Mouse (Mus musculus) heart, postnatal 10 days (tissue): Measurements from ENCODE around the gene Iqgap2. TPM values are rescaled to one million over a fixed set of nuclear protein-coding genes. Genes with fewer than 3 reads are reported as not detected.

Experiments
- DNase-seq, 2 experiments: peaks; one replicate each; pipeline ENCODE4 v3.0.0; 2021
- intact Hi-C: fragments of 180-260 bp; cut with DNase I; formaldehyde crosslinking; loops from one replicate; pipeline ENCODE4 v1.15.1; 2025
- total RNA-seq, 2 experiments: library from RNA; stranded (reverse); gene quantifications; 2 replicates each; pipeline ENCODE4 v1.2.3; 2021

Iqgap2 gene
- total RNA-seq, 2 experiments from 2014 or later: 2.3 to 3.1 TPM

GRCm38 (mm10) chr13:95888170-95888569 lies 3.6 kb downstream of the Iqgap2 start:
- intact Hi-C loops: no loop called here
- no peak for DNase-seq

GRCm38 (mm10) chr13:95887375-95887774 lies 4.3 kb downstream of the Iqgap2 start:
- intact Hi-C loops: no loop called here
- no peak for DNase-seq

- DNase-seq: no peak
- intact Hi-C loops: no loop called here
These were observed 7.3 kb downstream of the Iqgap2 start for GRCm38 (mm10) chr13:95884455-95884854.

- DNase-seq: no peak
- intact Hi-C loops: no loop called here
These were observed 9.7 kb downstream of the Iqgap2 start for GRCm38 (mm10) chr13:95882001-95882400.

GRCm38 (mm10) chr13:95881427-95881826 lies 10.3 kb downstream of the Iqgap2 start:
- no peak for DNase-seq
- intact Hi-C loops: no loop called here

GRCm38 (mm10) chr13:95880633-95881032 lies 11.1 kb downstream of the Iqgap2 start:
- intact Hi-C loops: no loop called here
- no peak for DNase-seq

GRCm38 (mm10) chr13:95871993-95872392 lies 19.7 kb downstream of the Iqgap2 start:
- intact Hi-C loops: no loop called here
- no peak for DNase-seq

- no peak for DNase-seq
- intact Hi-C loops: no loop called here
These were observed 21.1 kb downstream of the Iqgap2 start for GRCm38 (mm10) chr13:95870626-95871025.

GRCm38 (mm10) chr13:95868896-95869540 lies 22.7 kb downstream of the Iqgap2 start:
- intact Hi-C loops: no loop called here

GRCm38 (mm10) chr13:95862201-95862600 lies 29.5 kb downstream of the Iqgap2 start:
- DNase-seq: no peak
- intact Hi-C loops: no loop called here

More at GRCm38 (mm10) chr13:95868896-95869540, 22.7 kb downstream of the Iqgap2 start:
- no peak for DNase-seq

- intact Hi-C loops: no loop called here
- DNase-seq: no peak
These were observed 32.5 kb downstream of the Iqgap2 start for GRCm38 (mm10) chr13:95859271-95859670.

- intact Hi-C loops: no loop called here
These were observed 32.9 kb downstream of the Iqgap2 start for GRCm38 (mm10) chr13:95858866-95859265.

GRCm38 (mm10) chr13:95855537-95855936 lies 36.2 kb downstream of the Iqgap2 start:
- DNase-seq: no peak
- intact Hi-C loops: no loop called here

More at GRCm38 (mm10) chr13:95858866-95859265, 32.9 kb downstream of the Iqgap2 start:
- DNase-seq: no peak

- DNase-seq: no peak
- intact Hi-C loops: no loop called here
These were observed 40.1 kb downstream of the Iqgap2 start for GRCm38 (mm10) chr13:95851611-95852010.

- DNase-seq: no peak
- intact Hi-C loops: no loop called here
These were observed 41.3 kb downstream of the Iqgap2 start for GRCm38 (mm10) chr13:95850451-95850850.

GRCm38 (mm10) chr13:95849501-95850007 lies 42.2 kb downstream of the Iqgap2 start:
- intact Hi-C loops: no loop called here
- no peak for DNase-seq

- DNase-seq: no peak
- intact Hi-C loops: no loop called here
These were observed 45.4 kb downstream of the Iqgap2 start for GRCm38 (mm10) chr13:95846364-95846763.

GRCm38 (mm10) chr13:95844950-95845349 lies 46.8 kb downstream of the Iqgap2 start:
- no peak for DNase-seq
- intact Hi-C loops: no loop called here

- no peak for DNase-seq
- intact Hi-C loops: no loop called here
These were observed 48.2 kb downstream of the Iqgap2 start for GRCm38 (mm10) chr13:95843411-95844026.

GRCm38 (mm10) chr13:95842803-95843202 lies 48.9 kb downstream of the Iqgap2 start:
- intact Hi-C loops: no loop called here
- DNase-seq: peak; percentile 4

GRCm38 (mm10) chr13:95841946-95842345 lies 49.8 kb downstream of the Iqgap2 start:
- intact Hi-C loops: no loop called here
- no peak for DNase-seq

- intact Hi-C loops: no loop called here
- DNase-seq: no peak
These were observed 54.8 kb downstream of the Iqgap2 start for GRCm38 (mm10) chr13:95836944-95837343.
